In the genomic region with DNA sequence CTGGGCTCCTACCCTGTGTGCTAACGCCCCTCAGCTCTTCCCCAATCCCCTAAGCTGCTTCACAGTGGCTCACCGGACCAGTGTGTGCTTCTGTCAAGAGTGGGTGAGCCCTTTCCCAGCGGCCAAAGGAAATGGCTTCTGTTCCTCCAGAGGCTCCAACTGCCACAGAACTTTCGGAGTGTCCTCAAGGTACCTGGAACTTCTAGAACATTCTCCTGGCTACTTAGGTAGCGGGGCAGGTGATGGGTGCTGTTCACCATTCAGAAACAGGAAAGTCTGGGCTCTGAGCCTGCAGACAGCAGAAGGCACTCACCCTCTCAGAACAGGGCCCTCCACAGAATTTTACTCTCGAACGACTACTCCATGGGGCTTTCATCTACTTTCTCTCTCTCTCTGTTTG, we compare ENCODE assay signal across 21 mouse cellular contexts. TPM values are rescaled to one million over a fixed set of nuclear protein-coding genes. Genes with fewer than 3 reads are reported as not detected.
A peak's percentile ranks its signal among the peaks of the same experiment; 100 is the strongest.
DNase-seq lines count a peak whose midpoint lies in the region; ATAC-seq and TF ChIP-seq lines count a peak whose summit lies in the region.
"Had no signal": no experiment of that assay in that cellular context is flagged by ENCODE, and none has a peak within 500 bp of the region (broad histone marks: within the 10 kb centered on the region; RNA-seq: fewer than 3 reads in every experiment).

A gene (minus strand): TSS at position 101 of the 400 bp plus-strand sequence.

- H3K79me2 ChIP-seq in CH12.LX (replicated peaks; ENCODE audit: control insufficient read depth, extremely low read depth, insufficient read depth, poor library complexity, severe bottlenecking): no peaks in the 10 kb centered on the region

- TF ChIP-seq POLR2A in spleen, adult 2 months (IDR thresholded peaks at IDR 0.05; ENCODE audit: low read depth, low read length): no peak
- TF ChIP-seq POLR2A in CH12.LX (IDR thresholded peaks at IDR 0.05; ENCODE audit: low read depth, low read length): no peak

- ATAC-seq in limb, embryonic 11.5 days (ENCODE audit: insufficient number of reproducible peaks, low FRiP score, low TSS enrichment, low read depth): no peak
- ATAC-seq in megakaryocyte-erythroid progenitor cell, adult 5-6 weeks (replicated peaks; ENCODE audit: low FRiP score, low TSS enrichment, poor library complexity, severe bottlenecking): no peak
- ATAC-seq: forebrain, embryonic 13.5 days; forebrain, embryonic 15.5 days had no signal

- no peaks in the 10 kb centered on the region for H3K36me3 ChIP-seq in limb, embryonic 11.5 days (ENCODE audit: control insufficient read depth, insufficient read depth, low read length)
- no peaks in the 10 kb centered on the region for H3K36me3 ChIP-seq in limb, embryonic 10.5 days
- no peaks in the 10 kb centered on the region for H3K36me3 ChIP-seq in spleen, adult 2 months (ENCODE audit: control insufficient read depth, insufficient read depth, low read length)
- H3K36me3 ChIP-seq in CH12.LX (replicated peaks in 1 of 2; ENCODE audit: control insufficient read depth in 1 of 2, insufficient read depth in 1 of 2, low read length in 1 of 2): no peaks in the 10 kb centered on the region
- H3K36me3 ChIP-seq: embryonic facial prominence, embryonic 10.5 days; embryonic facial prominence, embryonic 12.5 days; forebrain, embryonic 15.5 days had no signal

- in situ Hi-C loops in CH12.LX (cut with MboI; ENCODE audit: low pct_ligation_motif_present, low pct_unique_long_range_greater_than_20kb, low sequenced_read_pairs): no loop called here

- intact Hi-C loops in gastrocnemius, adult 2 months (cut with DNase I): no loop called here

- no peak for DNase-seq in gastrocnemius, adult 2 months
- DNase-seq in gastrocnemius, postnatal 4 days (ENCODE audit: low spot score in 2 of 2): no peak
- DNase-seq in limb, embryonic 11.5 days (ENCODE audit: low spot score): no peak
- no peak for DNase-seq in limb, embryonic 10.5 days (ENCODE audit: low spot score)
- no peak for DNase-seq in spleen, adult 2 months (ENCODE audit: low read depth in 1 of 2, low spot score in 2 of 2)
- DNase-seq in spleen, postnatal 10 days (ENCODE audit: low spot score in 2 of 2): no peak
- DNase-seq in CH12.LX (ENCODE audit: extremely low read depth): no peak
- DNase-seq: adrenal gland, adult 2 months; adrenal gland, postnatal 10 days; adrenal gland, postnatal 25 days; B cell, adult 2 months; cerebellum, adult 11-12 months; cerebellum, adult 2 months; cerebellum, adult 9-10 months; cerebellum, postnatal 10 days; cerebellum, postnatal 25 days had no signal

- H3K4me2 ChIP-seq in limb, embryonic 11.5 days (ENCODE audit: low read depth, severe bottlenecking): no peak within 1 kb of the TSS
- peak within 1 kb of the TSS; percentile 40 for H3K4me2 ChIP-seq in CH12.LX (ENCODE audit: insufficient read depth, low read depth, poor library complexity, severe bottlenecking)
- H3K4me2 ChIP-seq: embryonic facial prominence, embryonic 12.5 days; forebrain, embryonic 13.5 days; forebrain, embryonic 15.5 days had no signal

- TF ChIP-seq CTCF in gastrocnemius, adult 2 months (IDR thresholded peaks at IDR 0.05): no peak
- TF ChIP-seq CTCF in spleen, adult 2 months (IDR thresholded peaks at IDR 0.05; ENCODE audit: extremely low read depth, insufficient read depth, insufficient read length, insufficient replicate concordance): no peak
- TF ChIP-seq CTCF in CH12.LX (conservative IDR thresholded peaks at IDR 0.05 in 1 of 2, IDR thresholded peaks at IDR 0.05 in 1 of 2; ENCODE audit: low read depth in 2 of 2, low read length in 2 of 2): no peak

- H3K9me3 ChIP-seq in limb, embryonic 11.5 days (ENCODE audit: control insufficient read depth, low read length): no peaks in the 10 kb centered on the region
- no peaks in the 10 kb centered on the region for H3K9me3 ChIP-seq in limb, embryonic 10.5 days (replicated peaks)
- no peaks in the 10 kb centered on the region for H3K9me3 ChIP-seq in CH12.LX (replicated peaks; ENCODE audit: low read length)
- H3K9me3 ChIP-seq: embryonic facial prominence, embryonic 10.5 days; embryonic facial prominence, embryonic 12.5 days; forebrain, embryonic 13.5 days; forebrain, embryonic 15.5 days had no signal

- peak within 1 kb of the TSS; percentile 58 for H3K27ac ChIP-seq in gastrocnemius, adult 2 months
- no peak within 1 kb of the TSS for H3K27ac ChIP-seq in limb, embryonic 11.5 days (replicated peaks; ENCODE audit: low read depth, low read length)
- no peak within 1 kb of the TSS for H3K27ac ChIP-seq in limb, embryonic 10.5 days
- peak within 1 kb of the TSS; percentile 42; the same call in 1 of the 2 replicates for H3K27ac ChIP-seq in spleen, adult 2 months (ENCODE audit: insufficient read depth, low read length)
- H3K27ac ChIP-seq in CH12.LX (ENCODE audit: insufficient read depth, low read depth): no peak within 1 kb of the TSS
- H3K27ac ChIP-seq: embryonic facial prominence, embryonic 10.5 days; embryonic facial prominence, embryonic 12.5 days; forebrain, embryonic 13.5 days; forebrain, embryonic 15.5 days had no signal

- no peak for TF ChIP-seq EP300 in CH12.LX (IDR thresholded peaks at IDR 0.05; ENCODE audit: low read length)

- TF ChIP-seq RAD21 in CH12.LX (IDR thresholded peaks at IDR 0.05; ENCODE audit: low read depth, low read length): no peak

- dilution Hi-C loops in CH12.LX (cut with MboI; ENCODE audit: extremely low pct_ligation_motif_present, extremely low pct_unique_long_range_greater_than_20kb, low sequenced_read_pairs): no loop called here

- peaks cover 7% of the 10 kb centered on the region; the same call in 1 of the 2 replicates for H3K4me1 ChIP-seq in limb, embryonic 11.5 days (ENCODE audit: control insufficient read depth, insufficient read depth, low read length)
- peaks cover 26% of the 10 kb centered on the region for H3K4me1 ChIP-seq in limb, embryonic 10.5 days
- H3K4me1 ChIP-seq in spleen, adult 2 months (ENCODE audit: control insufficient read depth, insufficient read depth, insufficient read length): peaks cover 5% of the 10 kb centered on the region; the same call in 1 of the 2 replicates
- peaks cover 11 to 47% of the 10 kb centered on the region in 2 experiments for H3K4me1 ChIP-seq in CH12.LX (ENCODE audit: control insufficient read depth in 1 of 2, insufficient read depth in 2 of 2)
- H3K4me1 ChIP-seq: embryonic facial prominence, embryonic 12.5 days had no signal

- 81% methylated on average over 7 of the region's 7 CpGs for WGBS in limb, embryonic 11.5 days
- 87% methylated on average over 7 of the region's 7 CpGs for WGBS in limb, embryonic 10.5 days
- 85% methylated on average over 7 of the region's 7 CpGs for WGBS in spleen, adult 2 months

- peak within 1 kb of the TSS; percentile 30; the same call in 1 of the 2 replicates for H3K9ac ChIP-seq in limb, embryonic 11.5 days (ENCODE audit: low read length)
- no peak within 1 kb of the TSS for H3K9ac ChIP-seq in CH12.LX (ENCODE audit: insufficient read depth, low read depth)
- H3K9ac ChIP-seq: embryonic facial prominence, embryonic 12.5 days; forebrain, embryonic 13.5 days; forebrain, embryonic 15.5 days had no signal

- H3K27me3 ChIP-seq in limb, embryonic 11.5 days (ENCODE audit: control insufficient read depth, insufficient read depth, low read length): no peaks in the 10 kb centered on the region
- no peaks in the 10 kb centered on the region for H3K27me3 ChIP-seq in limb, embryonic 10.5 days (ENCODE audit: low read depth, poor library complexity, severe bottlenecking)
- no peaks in the 10 kb centered on the region for H3K27me3 ChIP-seq in spleen, adult 2 months (ENCODE audit: control insufficient read depth, insufficient read depth, low read length)
- no peaks in the 10 kb centered on the region for H3K27me3 ChIP-seq in CH12.LX (replicated peaks)
- H3K27me3 ChIP-seq: embryonic facial prominence, embryonic 12.5 days; forebrain, embryonic 13.5 days; forebrain, embryonic 15.5 days had no signal

- H3K4me3 ChIP-seq in gastrocnemius, adult 2 months: peak within 1 kb of the TSS; percentile 1; the same call in 1 of the 2 replicates
- no peak within 1 kb of the TSS for H3K4me3 ChIP-seq in limb, embryonic 11.5 days (ENCODE audit: low read depth, low read length)
- no peak within 1 kb of the TSS for H3K4me3 ChIP-seq in limb, embryonic 10.5 days
- H3K4me3 ChIP-seq in spleen, adult 2 months (ENCODE audit: extremely low read depth, insufficient read depth, insufficient read length): no peak within 1 kb of the TSS
- H3K4me3 ChIP-seq in CH12.LX (replicated peaks in 1 of 3; ENCODE audit: low read depth in 2 of 3, low read length in 2 of 3, poor library complexity in 1 of 3): peak within 1 kb of the TSS in 1 of 3 experiments; percentile 32
- H3K4me3 ChIP-seq: embryonic facial prominence, embryonic 10.5 days; embryonic facial prominence, embryonic 12.5 days; forebrain, embryonic 13.5 days; forebrain, embryonic 15.5 days had no signal

TF ChIP-seq in CH12.LX, 34 proteins besides CTCF, POLR2A, EP300 and RAD21 (continues in another document):
- no peak for TF ChIP-seq NRF1 (IDR thresholded peaks at IDR 0.05; ENCODE audit: low read depth, low read length)
- no peak for TF ChIP-seq TCF12 (IDR thresholded peaks at IDR 0.05; ENCODE audit: low read depth, low read length)
- no peak for TF ChIP-seq ZKSCAN1 (IDR thresholded peaks at IDR 0.05; ENCODE audit: borderline replicate concordance, low read depth, low read length)
- no peak for TF ChIP-seq GABPA (IDR thresholded peaks at IDR 0.05; ENCODE audit: insufficient replicate concordance, low read depth, low read length)
- no peak for TF ChIP-seq CHD2 (IDR thresholded peaks at IDR 0.05; ENCODE audit: low read length)
- TF ChIP-seq RCOR1 (conservative IDR thresholded peaks at IDR 0.05; ENCODE audit: low read depth, low read length): no peak
- TF ChIP-seq ZMIZ1 (IDR thresholded peaks at IDR 0.05; ENCODE audit: low read depth, low read length): no peak
- TF ChIP-seq ETS1 (conservative IDR thresholded peaks at IDR 0.05; ENCODE audit: low read depth, low read length): no peak
- TF ChIP-seq ELF1 (IDR thresholded peaks at IDR 0.05; ENCODE audit: low read depth, low read length): no peak
- TF ChIP-seq CHD1 (IDR thresholded peaks at IDR 0.05; ENCODE audit: low read depth, low read length): no peak
- TF ChIP-seq MXI1 (IDR thresholded peaks at IDR 0.05; ENCODE audit: low read depth, low read length): no peak
- no peak for TF ChIP-seq JUND (conservative IDR thresholded peaks at IDR 0.05; ENCODE audit: low read depth, low read length)

RNA-seq across cellular contexts. Expression of the gene that starts here (rescaled TPM):
- total RNA-seq in gastrocnemius, adult 2 months (2021): under 1 TPM; 0.05 to 0.06 TPM
- under 1 TPM; 0.05 to 0.10 TPM for total RNA-seq in gastrocnemius, postnatal 4 days (2021)
- 0.11 TPM in 2 replicates for polyA plus RNA-seq in limb, embryonic 11.5 days (2014; fragmentation: Nextera tagmentation; extraction: Ambion mirVana)
- polyA plus RNA-seq in limb, embryonic 10.5 days (2016; fragmentation: Nextera tagmentation; extraction: Ambion mirVana): 0.23 and 0.24 TPM in 2 replicates
- polyA plus RNA-seq in spleen, adult 2 months (2012; rRNA removed): 0.21 and 0.23 TPM in 2 replicates
- total RNA-seq in CH12.LX (2012; rRNA removed) (0.08 TPM in 2 replicates), CH12.LX (2014; rRNA removed) (0.04 TPM in 1 of 2 replicates, not detected in the other)
- 0.23 and 0.34 TPM in 2 replicates for polyA plus RNA-seq in CH12.LX (2012; ENCODE audit: insufficient read length, low read depth)
- total RNA-seq in megakaryocyte-erythroid progenitor cell, adult 5-6 weeks (2014; fragmentation: Nextera tagmentation): 0.05 and 1.2 TPM in 2 replicates
- 0.04 TPM in 1 of 2 replicates, not detected in the other for total RNA-seq in megakaryocyte-erythroid progenitor cell, adult 5-6 weeks (2017)

Comparison
In these comparisons a context has a peak if more than half of its experiments do, and no peak if none do; other contexts are left out.
1. H3K27ac ChIP-seq: peak in gastrocnemius, adult 2 months (single experiment) and spleen, adult 2 months (single experiment); none in limb, embryonic 11.5 days (single experiment), limb, embryonic 10.5 days (single experiment) and CH12.LX (single experiment).